Mouse (Mus musculus) gastrocnemius, postnatal 10 days (tissue): ENCODE measurements around the gene Itgae. TPM values are rescaled to one million over a fixed set of nuclear protein-coding genes. Genes with fewer than 3 reads are reported as not detected.
A peak's percentile ranks its signal among the peaks of the same experiment; 100 is the strongest.

Experiments
- DNase-seq: peaks from one replicate; pipeline ENCODE4 v3.0.0; 2021; ENCODE audit warnings: mixed read lengths
- total RNA-seq, 2 experiments: library from RNA; stranded (reverse); gene quantifications; 2 replicates each; pipeline ENCODE4 v1.2.3; 2021

Itgae gene
- total RNA-seq, 2 experiments from 2014 or later: 0.05 to 0.20 TPM

GRCm38 (mm10) chr11:73094231-73094995, 4.0 kb downstream of the Itgae start:
- no peak for DNase-seq

GRCm38 (mm10) chr11:73098860-73099259, 8.5 kb downstream of the Itgae start:
- DNase-seq: no peak

- no peak for DNase-seq
Observed at GRCm38 (mm10) chr11:73099976-73100750, 9.8 kb downstream of the Itgae start.

- no peak for DNase-seq
Observed at GRCm38 (mm10) chr11:73101308-73101707, 10.9 kb downstream of the Itgae start.

- no peak for DNase-seq
Observed at GRCm38 (mm10) chr11:73105246-73105645, 14.9 kb downstream of the Itgae start.

- peak; percentile 32 for DNase-seq
Observed at GRCm38 (mm10) chr11:73107358-73107757, 17.0 kb downstream of the Itgae start.

- DNase-seq: no peak
Observed at GRCm38 (mm10) chr11:73108195-73108897, 18.0 kb downstream of the Itgae start.

GRCm38 (mm10) chr11:73108898-73109625, 18.7 kb downstream of the Itgae start:
- no peak for DNase-seq

GRCm38 (mm10) chr11:73109941-73110340, 19.6 kb downstream of the Itgae start:
- no peak for DNase-seq

GRCm38 (mm10) chr11:73111414-73111813, 21.0 kb downstream of the Itgae start:
- DNase-seq: no peak

GRCm38 (mm10) chr11:73126495-73126894, 36.1 kb downstream of the Itgae start:
- no peak for DNase-seq

- no peak for DNase-seq
Observed at GRCm38 (mm10) chr11:73131020-73131419, 40.6 kb downstream of the Itgae start.

GRCm38 (mm10) chr11:73132999-73133398, 42.6 kb downstream of the Itgae start:
- no peak for DNase-seq

- no peak for DNase-seq
Observed at GRCm38 (mm10) chr11:73134222-73134621, 43.8 kb downstream of the Itgae start.

- DNase-seq: no peak
Observed at GRCm38 (mm10) chr11:73136587-73136986, 46.2 kb downstream of the Itgae start.

- no peak for DNase-seq
Observed at GRCm38 (mm10) chr11:73137116-73137515, 46.7 kb downstream of the Itgae start.

GRCm38 (mm10) chr11:73137591-73138501, 47.5 kb downstream of the Itgae start, which contains the start of gene Haspin:
Gene Haspin, minus strand, starts transcription at chr11:73138294.
- DNase-seq: peak; percentile 94

GRCm38 (mm10) chr11:73144261-73144681, 53.9 kb downstream of the Itgae start:
- no peak for DNase-seq

- peak; percentile 21 for DNase-seq
Observed at GRCm38 (mm10) chr11:73146026-73146974, 55.9 kb downstream of the Itgae start.

- no peak for DNase-seq
Observed at GRCm38 (mm10) chr11:73146975-73147365, 56.6 kb downstream of the Itgae start.
